Mouse (Mus musculus) heart, postnatal 25 days (tissue): Measurements from ENCODE around the gene Dnajc25. TPM values are rescaled to one million over a fixed set of nuclear protein-coding genes. Genes with fewer than 3 reads are reported as not detected.

Source experiments
- DNase-seq: peaks from one replicate; pipeline ENCODE4 v3.0.0; 2022; ENCODE audit warnings: low spot score
- intact Hi-C: fragments of 180-260 bp; cut with DNase I; formaldehyde crosslinking; loops from one replicate; pipeline ENCODE4 v1.15.1; 2025
- total RNA-seq, 2 experiments: library from RNA; stranded (reverse); gene quantifications; 2 replicates each; pipeline ENCODE4 v1.2.3; 2021

Dnajc25 gene
- total RNA-seq, 2 experiments from 2014 or later = 17.6 to 18.2 TPM

DNA sequence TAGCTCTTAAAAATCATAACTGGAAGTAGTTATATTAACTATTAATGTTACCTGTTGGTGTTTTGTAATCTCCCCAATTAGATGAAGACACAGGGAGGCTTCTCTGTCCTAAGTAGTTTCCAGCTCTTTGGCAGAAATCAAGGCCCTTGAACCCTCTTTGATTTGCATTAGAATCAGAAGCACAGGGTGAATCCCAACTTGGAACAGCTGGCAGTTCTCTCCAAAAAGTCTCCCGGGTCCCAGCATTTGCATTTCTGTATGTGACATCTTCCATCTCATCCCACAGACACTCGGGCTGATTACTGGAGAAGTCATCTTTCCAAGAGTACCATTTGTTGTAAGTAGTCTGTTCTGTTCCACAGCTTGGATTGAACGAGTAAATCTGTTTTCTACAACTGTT is 52.4 kb downstream of the Dnajc25 start:
- intact Hi-C loops = no loop called here
- DNase-seq = no peak

DNA sequence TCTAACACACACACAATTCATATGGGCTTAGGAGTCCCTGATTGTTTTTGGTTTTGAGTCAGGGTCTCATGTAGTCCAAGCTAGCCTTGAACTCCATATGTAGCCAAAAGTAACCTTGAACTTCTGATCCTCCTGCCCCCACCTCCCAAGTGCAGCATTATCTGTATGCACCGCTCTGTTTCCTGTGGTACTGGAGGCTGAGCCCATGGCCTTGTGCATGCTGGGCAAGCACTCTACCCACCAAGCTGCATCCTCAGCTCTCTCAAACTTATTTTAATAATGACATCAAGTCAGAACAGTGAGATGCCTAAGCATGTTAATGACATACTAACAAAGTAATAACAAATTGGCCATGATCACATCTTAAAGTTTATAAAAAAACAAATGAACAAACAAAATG is 56.2 kb downstream of the Dnajc25 start:
- intact Hi-C loops = no loop called here
- no peak for DNase-seq

DNA sequence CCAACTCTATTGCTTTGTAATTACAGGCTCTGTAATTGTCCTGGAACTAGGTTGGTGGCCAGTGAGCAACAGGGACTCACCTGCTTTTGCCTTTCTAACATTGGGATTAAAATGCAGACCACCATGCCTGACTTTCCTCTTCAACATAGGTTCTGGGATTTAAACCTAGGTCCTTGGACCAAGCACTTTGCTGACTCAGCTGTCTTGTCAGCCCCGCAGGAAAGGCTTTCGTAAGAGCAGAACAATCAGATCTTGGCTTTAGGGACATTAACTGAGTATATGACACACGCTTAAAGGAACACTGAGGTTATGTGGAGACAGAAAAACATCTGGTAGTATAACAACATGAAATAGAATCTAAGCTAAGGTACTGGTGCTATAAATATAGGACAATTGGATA is 63.1 kb downstream of the Dnajc25 start:
- DNase-seq = no peak
- intact Hi-C loops = no loop called here

DNA sequence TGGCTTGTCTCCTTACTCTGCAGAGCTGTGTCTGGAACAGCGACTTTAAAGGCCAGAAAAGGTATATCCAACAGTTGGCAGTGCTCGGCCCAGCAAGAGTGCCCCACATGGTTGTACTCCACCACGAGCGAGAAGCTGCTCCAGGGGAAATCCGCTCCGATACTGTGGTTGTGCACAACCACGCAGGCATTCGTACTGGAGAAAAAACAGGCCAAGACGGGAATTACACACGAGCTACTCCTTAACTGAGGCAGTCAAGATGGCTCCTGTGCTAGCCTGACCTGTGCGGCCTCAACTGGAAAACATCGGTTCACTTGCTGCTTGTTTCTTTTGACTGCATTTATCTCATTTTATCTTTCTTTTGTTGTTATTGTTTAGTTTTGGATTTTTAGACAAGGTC is 67.7 kb downstream of the Dnajc25 start:
- intact Hi-C loops = no loop called here
- DNase-seq = no peak

DNA sequence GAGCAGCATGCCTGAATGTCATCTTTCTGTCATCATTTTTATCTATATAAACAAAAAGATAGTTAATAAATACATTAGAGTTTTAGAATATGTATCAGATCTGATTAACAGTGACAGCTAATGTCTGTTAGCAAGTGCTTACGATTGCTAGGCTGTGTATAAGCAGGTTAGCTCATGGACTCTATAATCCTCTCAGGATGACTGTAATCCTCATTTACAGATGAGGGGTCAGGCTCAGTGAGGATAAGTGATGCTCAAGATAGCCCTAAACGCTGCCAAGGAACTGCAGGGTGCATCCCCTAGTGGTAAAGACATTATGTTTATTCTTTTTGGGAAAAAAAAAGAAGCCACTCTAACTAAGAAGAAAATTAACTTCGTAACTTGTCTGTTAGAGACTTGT is 74.4 kb downstream of the Dnajc25 start:
- DNase-seq = no peak

More for the DNA sequence above, 74.4 kb downstream of the Dnajc25 start:
- intact Hi-C loops = no loop called here

Other genes starting within 250 kb of the Dnajc25 start
- gene Olfr267, start 207.3 kb upstream of the Dnajc25 start, total RNA-seq = under 1 TPM in 1 of 2 experiments, not detected in 1; 0.06 TPM
- gene Ecpas, start 82.3 kb upstream of the Dnajc25 start, total RNA-seq = 100 to 1,000 TPM; 188 to 190 TPM
- gene Zkscan16, start 51.4 kb upstream of the Dnajc25 start, total RNA-seq = not detected
- 1 to 10 TPM; 4.2 to 4.7 TPM for gene Ptgr1, start 7.9 kb upstream of the Dnajc25 start, total RNA-seq
- gene Gm20503, start 8.1 kb downstream of the Dnajc25 start, total RNA-seq = 1 to 10 TPM; 4.8 to 7.4 TPM
- gene Gng10, start 40.0 kb downstream of the Dnajc25 start, total RNA-seq = 10 to 100 TPM; 15.8 to 18.7 TPM
- not detected for gene AI481877, start 143.9 kb downstream of the Dnajc25 start, total RNA-seq
- 10 to 100 TPM; 14.4 to 15.1 TPM for gene Ugcg, start 194.2 kb downstream of the Dnajc25 start, total RNA-seq